Mouse (Mus musculus) embryonic facial prominence, embryonic 11.5 days (tissue): ENCODE data around the gene Dtnbp1. TPM values are rescaled to one million over a fixed set of nuclear protein-coding genes. Genes with fewer than 3 reads are reported as not detected.
A peak's percentile ranks its signal among the peaks of the same experiment; 100 is the strongest.

ENCODE experiments used
- ATAC-seq: fragments of 200-750 bp; cut with Nextera tagmentation; replicated peaks from 2 replicates; pipeline ENCODE4 v1.8.0; 2017; ENCODE audit warnings: low read depth; ENCODE audit not compliant: insufficient number of reproducible peaks, low FRiP score, low TSS enrichment
- DNase-seq: peaks from one replicate; pipeline ENCODE4 v3.0.0-alpha.2; 2015; ENCODE audit warnings: low spot score
- H3K27ac ChIP-seq: fragments of 300-500 bp; sonication (generic); replicated peaks from 2 replicates; pipeline ENCODE4 v1.5.1; 2014; ENCODE audit warnings: mild to moderate bottlenecking, low read depth, low read length, control low read depth
- H3K27me3 ChIP-seq: fragments of 300-500 bp; sonication (generic); 2 replicates; pipeline ENCODE4 v1.6.1; 2014; ENCODE audit warnings: mild to moderate bottlenecking, low read length, moderate library complexity, mixed read lengths; ENCODE audit not compliant: control insufficient read depth, insufficient read depth
- H3K36me3 ChIP-seq: fragments of 300-500 bp; sonication (generic); replicated peaks from 2 replicates; pipeline ENCODE4 v1.6.1; 2014; ENCODE audit warnings: low read depth, mild to moderate bottlenecking, low read length, moderate library complexity, mixed read lengths; ENCODE audit not compliant: control insufficient read depth, insufficient read depth
- H3K4me1 ChIP-seq: fragments of 300-500 bp; sonication (generic); 2 replicates; pipeline ENCODE4 v1.6.1; 2014; ENCODE audit warnings: low read length, mixed read lengths; ENCODE audit not compliant: control insufficient read depth, insufficient read depth
- H3K4me2 ChIP-seq: fragments of 300-500 bp; sonication (generic); 2 replicates; pipeline ENCODE4 v1.6.1; 2014; ENCODE audit warnings: low read depth, mild to moderate bottlenecking, control low read depth, low read length, moderate library complexity
- H3K4me3 ChIP-seq: fragments of 300-500 bp; sonication (generic); 2 replicates; pipeline ENCODE4 v1.5.1; 2014; ENCODE audit warnings: low read depth, low read length, control low read depth
- H3K9ac ChIP-seq: fragments of 300-500 bp; sonication (generic); replicated peaks from 2 replicates; pipeline ENCODE4 v1.6.1; 2014; ENCODE audit warnings: mild to moderate bottlenecking, control low read depth, low read length
- H3K9me3 ChIP-seq: fragments of 300-500 bp; sonication (generic); replicated peaks from 2 replicates; pipeline ENCODE4 v1.6.1; 2016; ENCODE audit warnings: mild to moderate bottlenecking, low read length, inconsistent platforms, mixed read lengths; ENCODE audit not compliant: control insufficient read depth
- WGBS: fragments of 180-500 bp; shearing (Covaris S2); extraction: QIAGEN DNeasy Blood & Tissue Kit; methylation state at CpG from one replicate; pipeline ENCODE4 v1.1.7; 2014; 5-methylcytosine and 5-hydroxymethylcytosine counted together
- polyA plus RNA-seq: library from polyadenylated mRNA; unstranded; fragments of >200 nt; fragmentation: Nextera tagmentation; extraction: Ambion mirVana; gene quantifications from 2 replicates; pipeline ENCODE4 v1.2.1, GENCODE M21; 2014

The Dtnbp1 gene
- polyA plus RNA-seq, 1 experiment from 2014 or later: 76.0 TPM

- Histone ChIP-seq H3K36me3 (no peaks in the 10 kb centered on the region), H3K27me3 (no peaks in the 10 kb centered on the region; the same call in 1 of the 2 replicates), H3K9me3 (no peaks in the 10 kb centered on the region), H3K9ac (no peak overlapping the region), H3K4me2 (no peak overlapping the region), H3K4me3 (no peak overlapping the region), H3K4me1 (no peaks in the 10 kb centered on the region), H3K27ac (no peak overlapping the region)
- 83% methylated on average over 7 of the region's 7 CpGs for WGBS
- DNase-seq (no peak), ATAC-seq (no peak)
These were observed 6.2 kb upstream of the Dtnbp1 start for GRCm38 (mm10) chr13:45008150-45008549.

- Histone ChIP-seq H3K27ac (no peak overlapping the region), H3K4me3 (no peak overlapping the region), H3K9me3 (no peaks in the 10 kb centered on the region), H3K4me1 (0 out of 2 replicates have a peak, but pooled peaks cover under 1% of the 10 kb centered on the region), H3K9ac (no peak overlapping the region), H3K4me2 (no peak overlapping the region), H3K27me3 (no peaks in the 10 kb centered on the region; the same call in 1 of the 2 replicates), H3K36me3 (no peaks in the 10 kb centered on the region)
- DNase-seq (no peak), ATAC-seq (no peak)
- WGBS: 75% methylated on average over 6 of the region's 6 CpGs
These were observed 5.8 kb upstream of the Dtnbp1 start for GRCm38 (mm10) chr13:45007726-45008125.

- H3K36me3 ChIP-seq: no peaks in the 10 kb centered on the region
- no peaks in the 10 kb centered on the region for H3K9me3 ChIP-seq
- no peak overlapping the region for H3K4me2 ChIP-seq
- 0 out of 2 replicates have a peak, but pooled peaks cover 4% of the 10 kb centered on the region for H3K4me1 ChIP-seq
- ATAC-seq (no peak), DNase-seq (peak; percentile 52)
- no peaks in the 10 kb centered on the region; the same call in 1 of the 2 replicates for H3K27me3 ChIP-seq
- H3K4me3 ChIP-seq: no peak overlapping the region
- H3K27ac ChIP-seq: no peak overlapping the region
- 72% methylated on average over 5 of the region's 5 CpGs for WGBS
- H3K9ac ChIP-seq: no peak overlapping the region
These were observed 4.5 kb upstream of the Dtnbp1 start for GRCm38 (mm10) chr13:45006483-45006882.

GRCm38 (mm10) chr13:45005861-45006260, 3.9 kb upstream of the Dtnbp1 start:
- WGBS: 55% methylated on average over 7 of the region's 7 CpGs
- no peak for ATAC-seq

GRCm38 (mm10) chr13:45004987-45005592, 3.1 kb upstream of the Dtnbp1 start:
- Histone ChIP-seq H3K9ac (no peak overlapping the region), H3K9me3 (no peaks in the 10 kb centered on the region), H3K27ac (no peak overlapping the region), H3K36me3 (no peaks in the 10 kb centered on the region), H3K4me3 (no peak overlapping the region), H3K4me1 (0 out of 2 replicates have a peak, but pooled peaks cover 4% of the 10 kb centered on the region), H3K4me2 (no peak overlapping the region), H3K27me3 (no peaks in the 10 kb centered on the region; the same call in 1 of the 2 replicates)
- DNase-seq (no peak), ATAC-seq (no peak)
- WGBS: 88% methylated on average over 5 of the region's 5 CpGs

More at GRCm38 (mm10) chr13:45005861-45006260, 3.9 kb upstream of the Dtnbp1 start:
- Histone ChIP-seq H3K9ac (no peak overlapping the region), H3K27ac (no peak overlapping the region), H3K36me3 (no peaks in the 10 kb centered on the region), H3K4me3 (no peak overlapping the region), H3K9me3 (no peaks in the 10 kb centered on the region), H3K4me1 (0 out of 2 replicates have a peak, but pooled peaks cover 4% of the 10 kb centered on the region), H3K27me3 (no peaks in the 10 kb centered on the region; the same call in 1 of the 2 replicates), H3K4me2 (no peak overlapping the region)
- peak; percentile 32 for DNase-seq

GRCm38 (mm10) chr13:45003026-45003425, 1.1 kb upstream of the Dtnbp1 start:
- H3K27me3 ChIP-seq: no peaks in the 10 kb centered on the region
- no peak overlapping the region for H3K4me3 ChIP-seq

GRCm38 (mm10) chr13:45001228-45001910, 578 bp downstream of the Dtnbp1 start:
- H3K4me2 ChIP-seq: peak overlapping the region; percentile 78

More at GRCm38 (mm10) chr13:45003026-45003425, 1.1 kb upstream of the Dtnbp1 start:
- no peaks in the 10 kb centered on the region for H3K9me3 ChIP-seq
- H3K4me2 ChIP-seq: no peak overlapping the region
- no peak overlapping the region for H3K9ac ChIP-seq
- no peak for DNase-seq
- no peak overlapping the region for H3K27ac ChIP-seq
- no peak for ATAC-seq
- 55% methylated on average over 5 of the region's 5 CpGs for WGBS
- no peaks in the 10 kb centered on the region for H3K36me3 ChIP-seq
- 0 out of 2 replicates have a peak, but pooled peaks cover 4% of the 10 kb centered on the region for H3K4me1 ChIP-seq

GRCm38 (mm10) chr13:45000836-45001227, 1.1 kb downstream of the Dtnbp1 start:
- H3K4me1 ChIP-seq: 0 out of 2 replicates have a peak, but pooled peaks cover 4% of the 10 kb centered on the region
- ATAC-seq (no peak), DNase-seq (peak; percentile 70)
- H3K36me3 ChIP-seq: no peaks in the 10 kb centered on the region
- no peak overlapping the region for H3K27ac ChIP-seq
- peak overlapping the region; percentile 89 for H3K4me3 ChIP-seq
- peak overlapping the region; percentile 78 for H3K4me2 ChIP-seq
- WGBS: 25% methylated on average over 7 of the region's 7 CpGs
- H3K9me3 ChIP-seq: no peaks in the 10 kb centered on the region
- H3K9ac ChIP-seq: no peak overlapping the region; the same call in 1 of the 2 replicates
- H3K27me3 ChIP-seq: no peaks in the 10 kb centered on the region

More at GRCm38 (mm10) chr13:45001228-45001910, 578 bp downstream of the Dtnbp1 start:
- H3K36me3 ChIP-seq: no peaks in the 10 kb centered on the region
- ATAC-seq (peak; percentile 60; the same call in 1 of the 2 replicates), DNase-seq (peak; percentile 58)
- peak overlapping the region; percentile 83 for H3K9ac ChIP-seq
- no peaks in the 10 kb centered on the region for H3K9me3 ChIP-seq
- no peaks in the 10 kb centered on the region for H3K27me3 ChIP-seq
- WGBS: under 1% methylated on average over 49 of the region's 52 CpGs
- peak overlapping the region; percentile 89 for H3K4me3 ChIP-seq
- H3K27ac ChIP-seq: no peak overlapping the region
- H3K4me1 ChIP-seq: 0 out of 2 replicates have a peak, but pooled peaks cover 4% of the 10 kb centered on the region
